Mouse (Mus musculus): ENCODE results near the gene Olfr373. TPM values are rescaled to one million over a fixed set of nuclear protein-coding genes. Genes with fewer than 3 reads are reported as not detected.
"Not testable (repeated sequence)": the region's sequence is repeated elsewhere in the genome, so short reads cannot be mapped to it uniquely, and the experiment has no call there.

The Olfr373 gene
- 0.04 TPM in 1 of 2 replicates, not detected in the other for polyA plus RNA-seq (2015; fragmentation: Nextera tagmentation; extraction: Ambion mirVana)

DNA sequence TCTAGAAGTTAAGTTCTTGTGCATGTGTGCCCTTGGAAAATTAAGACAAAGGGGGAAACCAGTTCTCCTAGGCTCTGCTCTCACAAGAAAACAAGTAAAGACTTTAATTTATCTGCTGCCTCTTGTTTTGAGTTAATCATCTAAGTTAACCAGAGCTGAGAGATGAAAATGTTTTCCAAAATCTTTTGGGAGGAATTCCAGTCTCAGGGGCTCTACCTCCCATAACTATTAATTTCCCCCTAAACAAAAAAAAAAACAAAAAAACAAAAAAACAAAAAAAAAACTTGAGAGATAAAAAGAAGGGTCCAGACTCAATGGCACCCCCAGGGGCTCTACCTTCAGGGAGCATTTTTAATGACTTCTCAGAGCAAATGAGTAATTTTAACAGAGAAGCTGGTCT, at the start of gene Olfr373:
TSS of gene Olfr373 (plus strand) at position 301 of the 400 bp plus-strand sequence.
- H3K4me1 ChIP-seq; H3K27me3 ChIP-seq (replicated peaks); H3K9me3 ChIP-seq (replicated peaks); H3K27ac ChIP-seq (replicated peaks); ATAC-seq (ENCODE audit: low FRiP score); H3K4me2 ChIP-seq; H3K9ac ChIP-seq (replicated peaks); H3K4me3 ChIP-seq (replicated peaks); H3K36me3 ChIP-seq: not testable (repeated sequence)

DNA sequence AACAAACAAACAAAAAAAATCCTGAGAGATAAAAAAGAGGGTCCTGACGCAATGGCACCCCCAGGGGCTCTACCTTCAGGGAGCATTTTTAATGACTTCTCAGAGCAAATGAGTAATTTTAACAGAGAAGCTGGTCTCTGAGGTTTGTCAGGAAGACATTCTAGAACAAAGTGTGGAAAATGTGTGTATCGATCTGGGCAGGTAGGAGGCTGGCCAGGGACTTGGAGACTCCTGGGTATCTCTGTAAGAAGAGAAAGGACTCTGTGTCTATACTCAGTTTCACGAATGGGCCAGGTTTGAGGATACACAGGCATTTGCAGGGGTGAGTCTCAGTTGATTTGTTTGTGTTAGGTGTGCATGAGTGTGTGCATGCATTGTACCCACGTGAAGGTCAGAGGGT, 42.1 kb upstream of the Olfr373 start, which contains the start of gene Olfr372:
TSS of gene Olfr372 (plus strand) at position 301 of the 400 bp plus-strand sequence.
- H3K27me3 ChIP-seq (replicated peaks); H3K27ac ChIP-seq (replicated peaks); H3K9ac ChIP-seq (replicated peaks); ATAC-seq (ENCODE audit: low FRiP score); H3K4me2 ChIP-seq; H3K9me3 ChIP-seq (replicated peaks); H3K4me3 ChIP-seq (replicated peaks); H3K36me3 ChIP-seq; H3K4me1 ChIP-seq: not testable (repeated sequence)
- 79% methylated on average over 4 of the region's 4 CpGs for WGBS

DNA sequence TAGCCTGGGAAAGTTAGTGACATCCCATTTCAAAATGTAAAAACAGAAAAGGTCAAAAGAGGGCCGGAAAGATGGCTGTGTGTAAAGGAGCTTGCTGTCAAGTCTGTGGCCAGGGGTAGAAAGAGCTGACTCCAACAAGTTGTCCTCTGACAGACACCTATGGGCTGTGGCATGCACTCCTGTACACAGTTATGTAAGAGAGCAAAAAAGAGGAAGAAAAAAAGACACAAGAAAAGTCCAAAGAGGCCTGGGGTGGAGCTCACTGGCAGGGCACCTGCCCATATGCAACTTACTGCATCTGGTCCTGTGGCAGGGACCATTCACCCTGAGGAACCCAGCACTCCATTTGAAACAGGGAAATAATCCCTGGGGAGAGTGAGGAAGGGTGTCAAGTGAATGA, 40.5 kb upstream of the Olfr373 start:
- H3K9ac ChIP-seq (replicated peaks), result no peak overlapping the region
- no peak for ATAC-seq (ENCODE audit: low FRiP score)
- H3K27ac ChIP-seq (replicated peaks), result no peak overlapping the region
- H3K4me2 ChIP-seq, result no peak overlapping the region
- H3K4me1 ChIP-seq, result no peaks in the 10 kb centered on the region
- 81% methylated on average over 1 of the region's 1 CpGs for WGBS
- no peak overlapping the region for H3K4me3 ChIP-seq (replicated peaks)
- H3K36me3 ChIP-seq, result no peaks in the 10 kb centered on the region
- H3K9me3 ChIP-seq (replicated peaks), result no peaks in the 10 kb centered on the region
- H3K27me3 ChIP-seq (replicated peaks), result no peaks in the 10 kb centered on the region

DNA sequence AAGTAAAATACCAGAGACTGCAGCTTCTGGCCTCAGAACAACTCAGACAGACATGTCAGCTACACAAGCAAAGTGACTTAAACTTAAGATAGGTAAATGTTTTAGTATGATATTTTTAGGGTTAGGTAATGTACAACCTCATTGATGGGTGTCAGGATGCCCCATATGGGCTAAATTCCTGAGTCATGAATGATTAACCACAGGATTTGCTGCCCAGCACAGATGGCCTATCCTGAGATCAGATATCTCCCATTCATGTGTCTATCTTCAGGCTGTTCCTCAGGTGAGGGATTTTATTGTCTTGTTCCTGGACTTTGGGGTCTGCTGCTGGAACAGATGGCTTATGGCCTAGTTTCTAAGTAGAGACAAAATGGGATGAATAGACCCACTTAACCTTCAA, 28.3 kb upstream of the Olfr373 start:
- H3K4me1 ChIP-seq; H3K9ac ChIP-seq (replicated peaks); H3K27ac ChIP-seq (replicated peaks); H3K4me2 ChIP-seq; H3K9me3 ChIP-seq (replicated peaks); ATAC-seq (ENCODE audit: low FRiP score); H3K4me3 ChIP-seq (replicated peaks); H3K27me3 ChIP-seq (replicated peaks); H3K36me3 ChIP-seq: not testable (repeated sequence)

DNA sequence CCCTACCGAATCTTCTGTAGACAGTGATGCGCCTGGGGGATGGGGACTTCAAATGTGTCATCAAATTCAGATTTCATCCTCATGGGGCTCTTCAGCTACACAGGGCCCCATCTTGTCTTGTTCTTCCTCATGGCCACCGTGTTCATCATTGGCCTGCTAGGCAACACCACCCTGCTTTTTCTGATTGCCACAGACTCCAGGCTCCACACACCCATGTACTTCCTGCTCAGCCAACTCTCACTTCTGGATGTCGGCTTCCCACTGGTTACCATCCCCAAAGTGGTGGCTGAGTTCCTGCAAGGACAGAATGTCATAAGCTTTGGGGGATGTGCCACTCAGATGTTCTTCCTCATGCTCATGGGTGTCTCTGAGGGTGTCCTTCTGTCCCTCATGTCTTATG, 25.3 kb upstream of the Olfr373 start:
- not testable (repeated sequence) for H3K36me3 ChIP-seq; ATAC-seq (ENCODE audit: low FRiP score); H3K27me3 ChIP-seq (replicated peaks); H3K4me3 ChIP-seq (replicated peaks); H3K4me1 ChIP-seq; H3K27ac ChIP-seq (replicated peaks); H3K9me3 ChIP-seq (replicated peaks); H3K4me2 ChIP-seq; H3K9ac ChIP-seq (replicated peaks)
- WGBS, result 97% methylated on average over 3 of the region's 4 CpGs

DNA sequence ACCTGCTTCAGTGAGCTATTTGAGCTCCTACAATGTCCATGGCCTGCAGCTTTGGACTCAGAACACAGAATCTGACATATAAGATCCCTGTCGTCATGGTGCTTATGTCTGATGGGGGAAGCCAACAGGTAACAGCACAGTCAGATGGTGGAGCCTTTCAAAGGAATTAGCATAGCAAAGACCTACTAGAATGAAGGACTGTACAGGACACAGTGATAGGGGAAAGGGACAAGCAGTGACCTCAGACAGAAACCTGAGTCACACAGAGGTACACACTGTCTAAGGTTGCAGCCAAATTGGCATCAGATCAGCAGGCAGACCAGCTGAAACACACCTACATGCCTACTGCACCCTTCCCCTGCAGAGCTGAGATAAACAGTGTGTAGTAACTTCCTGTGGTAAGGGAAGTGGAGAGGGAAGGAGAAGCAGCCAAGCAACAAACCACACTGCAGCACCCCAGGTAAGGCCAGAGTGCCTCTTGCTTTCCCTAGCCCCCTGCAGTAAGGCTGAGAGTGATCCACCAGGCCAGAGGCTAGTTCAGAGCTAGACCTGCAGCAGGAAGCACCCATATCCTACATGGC, 16.1 kb upstream of the Olfr373 start:
- H3K4me2 ChIP-seq; H3K27ac ChIP-seq (replicated peaks); ATAC-seq (ENCODE audit: low FRiP score); H3K4me3 ChIP-seq (replicated peaks); H3K27me3 ChIP-seq (replicated peaks); H3K9ac ChIP-seq (replicated peaks); H3K4me1 ChIP-seq; H3K9me3 ChIP-seq (replicated peaks); H3K36me3 ChIP-seq: not testable (repeated sequence)
- WGBS, result 73% methylated on average over 1 of the region's 1 CpGs

DNA sequence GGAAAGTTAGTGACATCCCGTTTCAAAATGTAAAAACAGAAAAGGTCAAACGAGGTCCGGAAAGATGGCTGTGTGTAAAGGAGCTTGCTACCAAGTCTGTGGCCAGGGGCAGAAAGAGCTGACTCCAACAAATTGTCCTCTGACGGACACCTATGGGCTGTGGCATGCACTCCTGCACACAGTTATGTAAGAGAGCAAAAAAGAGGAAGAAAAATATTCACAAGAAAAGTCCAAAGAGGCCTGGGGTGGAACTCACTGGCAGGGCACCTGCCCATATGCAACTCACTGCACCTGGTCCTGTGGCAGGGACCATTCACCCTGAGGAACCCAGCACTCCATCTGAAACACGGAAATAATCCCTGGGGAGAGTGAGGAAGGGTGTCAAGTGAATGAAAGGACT, 1.8 kb downstream of the Olfr373 start:
- no peaks in the 10 kb centered on the region for H3K27me3 ChIP-seq (replicated peaks)
- H3K36me3 ChIP-seq, result no peaks in the 10 kb centered on the region
- 75% methylated on average over 5 of the region's 5 CpGs for WGBS
- H3K9ac ChIP-seq (replicated peaks), result no peak overlapping the region
- H3K4me3 ChIP-seq (replicated peaks), result no peak overlapping the region
- no peaks in the 10 kb centered on the region for H3K9me3 ChIP-seq (replicated peaks)
- no peak for ATAC-seq (ENCODE audit: low FRiP score)
- H3K4me1 ChIP-seq, result no peaks in the 10 kb centered on the region
- no peak overlapping the region for H3K4me2 ChIP-seq
- H3K27ac ChIP-seq (replicated peaks), result no peak overlapping the region

DNA sequence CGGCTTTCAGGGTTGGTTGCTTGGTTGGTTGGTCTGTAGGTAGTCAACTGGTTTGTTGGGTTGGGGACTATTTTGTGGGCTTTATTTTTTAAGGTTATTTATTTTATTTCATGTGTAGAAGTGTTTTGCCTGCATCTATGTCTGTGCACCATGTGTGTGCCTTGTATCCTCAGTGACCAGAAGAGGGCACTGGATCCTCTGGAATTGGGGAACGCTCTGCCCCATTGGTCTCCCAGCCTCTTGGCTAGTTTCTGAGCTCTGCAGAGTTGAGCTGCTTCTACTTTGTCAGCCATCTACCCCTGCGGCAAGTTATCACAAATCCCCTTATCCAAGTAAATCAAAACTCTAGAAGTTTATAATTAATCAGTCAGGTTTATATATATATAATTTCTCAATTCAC, 4.6 kb downstream of the Olfr373 start:
- not testable (repeated sequence) for H3K36me3 ChIP-seq; H3K9ac ChIP-seq (replicated peaks); H3K4me3 ChIP-seq (replicated peaks); H3K9me3 ChIP-seq (replicated peaks); H3K4me2 ChIP-seq; H3K27ac ChIP-seq (replicated peaks); H3K4me1 ChIP-seq; H3K27me3 ChIP-seq (replicated peaks); ATAC-seq (ENCODE audit: low FRiP score)
- 73% methylated on average over 3 of the region's 3 CpGs for WGBS

DNA sequence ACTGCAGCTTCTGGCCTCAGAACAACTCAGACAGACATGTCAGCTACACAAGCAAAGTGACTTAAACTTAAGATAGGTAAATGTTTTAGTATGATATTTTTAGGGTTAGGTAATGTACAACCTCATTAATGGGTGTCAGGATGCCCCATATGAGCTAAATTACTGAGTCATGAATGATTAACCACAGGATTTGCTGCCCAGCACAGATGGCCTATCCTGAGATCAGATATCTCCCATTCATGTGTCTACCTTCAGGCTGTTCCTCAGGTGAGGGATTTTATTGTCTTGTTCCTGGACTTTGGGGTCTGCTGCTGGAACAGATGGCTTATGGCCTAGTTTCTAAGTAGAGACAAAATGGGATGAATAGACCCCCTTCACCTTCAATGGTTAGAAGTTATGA, 13.7 kb downstream of the Olfr373 start:
- H3K9me3 ChIP-seq (replicated peaks); H3K27ac ChIP-seq (replicated peaks); H3K4me3 ChIP-seq (replicated peaks); H3K4me2 ChIP-seq; H3K4me1 ChIP-seq; H3K27me3 ChIP-seq (replicated peaks); H3K9ac ChIP-seq (replicated peaks); H3K36me3 ChIP-seq; ATAC-seq (ENCODE audit: low FRiP score): not testable (repeated sequence)

DNA sequence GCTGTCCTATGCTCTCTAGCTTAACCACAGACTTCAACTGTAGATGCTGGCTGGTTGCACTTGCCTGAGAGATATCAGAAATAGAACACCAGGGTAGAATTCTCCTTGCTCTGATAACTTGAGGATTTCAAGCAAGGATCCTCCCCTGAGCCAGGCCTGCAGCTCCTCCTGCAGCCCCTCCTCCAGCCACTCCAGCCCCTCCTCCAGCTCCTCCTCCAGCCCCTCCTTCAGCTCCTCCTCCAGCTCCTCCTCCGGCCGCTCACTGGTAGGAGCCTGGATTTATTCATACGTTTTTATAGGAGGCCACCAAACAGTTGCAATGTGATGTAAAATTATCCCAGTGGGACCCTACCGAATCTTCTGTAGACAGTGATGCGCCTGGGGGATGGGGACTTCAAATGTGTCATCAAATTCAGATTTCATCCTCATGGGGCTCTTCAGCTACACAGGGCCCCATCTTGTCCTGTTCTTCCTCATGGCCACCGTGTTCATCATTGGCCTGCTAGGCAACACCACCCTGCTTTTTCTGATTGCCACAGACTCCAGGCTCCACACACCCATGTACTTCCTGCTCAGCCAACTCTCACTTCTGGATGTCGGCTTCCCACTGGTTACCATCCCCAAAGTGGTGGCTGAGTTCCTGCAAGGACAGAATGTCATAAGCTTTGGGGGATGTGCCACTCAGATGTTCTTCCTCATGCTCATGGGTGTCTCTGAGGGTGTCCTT, 16.6 kb downstream of the Olfr373 start:
- WGBS, result 65% methylated on average over 6 of the region's 7 CpGs
- H3K27me3 ChIP-seq (replicated peaks); H3K4me2 ChIP-seq; H3K9me3 ChIP-seq (replicated peaks); H3K4me3 ChIP-seq (replicated peaks); H3K27ac ChIP-seq (replicated peaks); H3K9ac ChIP-seq (replicated peaks); H3K36me3 ChIP-seq; H3K4me1 ChIP-seq: not testable (repeated sequence)
- peak; percentile 53; the same call in 1 of the 2 replicates for ATAC-seq (ENCODE audit: low FRiP score)

DNA sequence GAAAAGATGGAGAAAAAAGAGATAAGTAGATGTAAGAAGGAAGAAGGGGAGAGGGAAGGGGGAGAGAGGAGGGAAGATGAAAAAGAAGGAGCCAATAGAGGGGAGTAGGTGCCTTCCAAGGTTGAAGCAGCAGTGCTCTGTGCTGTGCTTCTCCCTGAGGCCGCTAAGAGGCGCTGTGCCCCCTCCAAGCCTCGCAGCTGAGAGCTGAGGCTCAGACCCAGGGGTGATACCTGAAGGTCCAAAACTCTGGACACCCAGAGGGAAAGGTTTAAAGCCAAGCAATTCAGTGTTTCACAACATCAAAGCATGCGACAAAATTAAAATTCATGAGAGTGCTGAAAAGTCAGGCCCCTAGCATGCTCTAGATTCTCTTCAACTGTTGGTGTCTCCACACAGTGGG, 22.2 kb downstream of the Olfr373 start:
- no peak overlapping the region for H3K4me2 ChIP-seq
- H3K27ac ChIP-seq (replicated peaks), result no peak overlapping the region
- no peak overlapping the region for H3K4me3 ChIP-seq (replicated peaks)
- H3K4me1 ChIP-seq, result no peaks in the 10 kb centered on the region
- H3K9me3 ChIP-seq (replicated peaks), result no peaks in the 10 kb centered on the region
- ATAC-seq (ENCODE audit: low FRiP score), result no peak
- no peaks in the 10 kb centered on the region for H3K27me3 ChIP-seq (replicated peaks)
- 18% methylated on average over 4 of the region's 4 CpGs for WGBS
- H3K36me3 ChIP-seq, result no peaks in the 10 kb centered on the region
- no peak overlapping the region for H3K9ac ChIP-seq (replicated peaks)

DNA sequence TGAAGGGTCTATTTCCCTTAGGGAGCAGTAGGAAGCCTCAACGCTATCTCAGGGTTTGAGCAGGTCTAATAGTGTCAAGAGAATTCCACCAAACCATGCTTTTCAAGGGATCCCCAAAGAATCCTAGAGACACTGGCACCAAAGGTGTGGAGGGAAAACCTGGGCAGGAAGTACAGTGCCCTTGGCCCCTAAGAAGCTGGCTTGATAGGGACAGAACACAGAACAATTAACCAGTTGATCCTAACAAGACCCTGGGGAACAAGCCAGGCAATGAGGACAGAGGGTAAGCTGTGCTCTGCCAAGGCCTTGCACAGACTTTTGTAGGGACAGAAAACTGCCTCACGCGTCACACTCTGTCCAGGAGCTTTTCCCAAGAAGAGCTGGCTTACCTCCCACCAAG, 23.8 kb downstream of the Olfr373 start, which contains the start of gene Olfr374:
TSS of gene Olfr374 (plus strand) at position 301 of the 400 bp plus-strand sequence.
- no peaks in the 10 kb centered on the region for H3K27me3 ChIP-seq (replicated peaks)
- no peak within 1 kb of the TSS for H3K27ac ChIP-seq (replicated peaks)
- H3K9me3 ChIP-seq (replicated peaks), result no peaks in the 10 kb centered on the region
- ATAC-seq (ENCODE audit: low FRiP score), result no peak
- H3K4me1 ChIP-seq, result no peaks in the 10 kb centered on the region
- WGBS, result 95% methylated on average over 3 of the region's 3 CpGs
- H3K9ac ChIP-seq (replicated peaks), result no peak within 1 kb of the TSS
- H3K4me3 ChIP-seq (replicated peaks), result no peak within 1 kb of the TSS
- no peaks in the 10 kb centered on the region for H3K36me3 ChIP-seq
- no peak within 1 kb of the TSS for H3K4me2 ChIP-seq

Data from neural tube, embryonic 15.5 days (tissue).